Mouse (Mus musculus) R1 (cell line): ENCODE data around the gene Pgd.
"Not testable (repeated sequence)": the region's sequence is repeated elsewhere in the genome, so short reads cannot be mapped to it uniquely, and the experiment has no call there.

Source experiments
- DNase-seq: peaks from one replicate; pipeline ENCODE4 v3.0.0-alpha.2; 2018; ENCODE audit warnings: low read depth, low spot score

The Pgd gene

DNA sequence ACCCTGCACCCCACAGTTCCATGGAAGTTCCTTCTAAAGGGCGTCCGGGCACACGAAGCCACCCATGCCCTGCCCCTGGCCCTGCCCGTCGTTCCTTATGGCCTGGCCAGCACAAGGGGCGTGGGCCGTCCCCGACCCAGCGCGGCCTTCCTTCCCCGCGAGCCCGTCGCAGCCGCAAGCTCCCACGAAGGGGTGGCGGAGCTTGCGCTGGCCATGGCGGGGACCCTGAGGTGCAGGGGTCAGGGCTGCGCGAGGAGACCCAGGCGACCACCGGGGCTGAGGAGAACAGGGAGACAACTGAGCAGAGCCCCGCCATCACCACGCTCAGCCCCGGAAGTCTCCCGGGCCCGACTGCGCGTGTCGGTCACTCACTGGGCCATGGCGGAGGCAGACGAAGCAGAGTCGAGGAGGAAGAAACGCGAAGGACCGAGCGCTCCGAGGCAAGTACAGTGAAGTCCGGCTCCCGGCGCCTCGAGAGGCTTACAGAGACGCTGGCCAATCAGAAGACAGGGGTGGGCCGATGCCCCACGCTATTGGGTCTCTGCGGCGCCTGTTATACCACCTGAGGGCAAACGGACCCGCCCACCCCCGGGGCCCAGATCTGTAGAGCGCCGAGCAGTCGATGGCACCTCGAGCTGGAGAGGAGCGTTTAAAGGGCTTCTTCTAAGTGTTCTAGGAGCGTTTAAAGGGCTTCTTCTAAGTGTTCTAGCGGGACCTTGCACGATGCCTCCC, at the start of gene Pgd:
Gene Pgd (minus strand): TSS at position 557 of the 732 bp plus-strand sequence.
- peak; percentile 98 for DNase-seq

DNA sequence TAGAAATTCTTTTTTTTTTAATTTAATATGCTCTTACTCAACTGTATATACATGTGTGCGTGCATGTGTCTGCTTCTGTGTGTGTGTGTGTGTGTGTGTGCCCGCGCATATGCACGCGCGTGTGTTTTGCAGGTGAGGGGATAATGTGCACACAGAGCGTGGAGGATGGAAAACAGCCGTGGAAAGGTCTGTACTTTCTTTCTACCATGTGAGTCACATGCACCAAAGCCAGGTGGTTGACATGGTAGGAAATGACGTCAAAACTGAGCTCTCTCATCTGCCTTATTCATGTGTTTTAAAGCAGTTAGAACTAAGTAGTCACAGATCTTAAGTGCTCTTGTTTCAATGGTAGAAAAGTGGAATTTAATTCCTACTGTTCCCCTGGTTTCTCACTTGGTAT, 49.4 kb upstream of the Pgd start:
- DNase-seq, result no peak

DNA sequence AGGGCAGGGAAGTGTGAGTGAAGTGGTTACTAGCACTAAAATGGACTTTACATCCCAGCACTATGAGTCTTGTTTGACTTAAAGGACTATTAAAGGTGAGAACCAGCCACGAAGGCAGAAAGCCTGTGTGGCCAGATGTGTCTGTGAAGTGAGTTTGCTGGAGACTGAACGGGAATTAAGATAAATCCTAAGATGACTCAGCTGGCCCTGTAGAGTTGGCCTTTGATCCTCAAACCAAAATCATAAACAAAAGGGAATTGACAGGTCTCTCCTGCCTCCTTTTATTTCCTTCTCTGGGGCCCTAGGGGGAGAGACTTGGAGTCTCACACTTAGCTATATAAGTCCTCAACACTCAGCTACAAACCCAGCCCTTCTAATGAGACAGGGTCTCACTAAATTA, 48.8 kb upstream of the Pgd start:
- no peak for DNase-seq

DNA sequence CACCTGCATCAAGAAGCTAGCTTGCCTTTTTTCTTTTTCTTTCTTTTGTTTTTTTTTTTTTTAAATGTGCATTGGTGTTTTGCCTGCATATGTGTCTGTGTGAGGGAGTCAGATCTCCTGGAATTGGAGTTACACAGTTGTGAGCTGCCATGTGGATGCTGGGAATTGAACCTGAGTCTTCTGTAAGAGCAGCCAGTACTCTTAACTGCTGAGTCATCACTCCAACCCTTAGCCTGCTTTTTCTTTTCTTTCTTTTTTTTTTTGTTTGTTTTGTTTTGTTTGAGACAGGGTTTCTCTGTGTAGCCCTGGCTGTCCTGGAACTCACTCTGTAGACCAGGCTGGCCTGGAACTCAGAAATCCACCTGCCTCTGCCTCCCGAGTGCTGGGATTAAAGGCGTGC, 47.9 kb upstream of the Pgd start:
- DNase-seq, result not testable (repeated sequence)

DNA sequence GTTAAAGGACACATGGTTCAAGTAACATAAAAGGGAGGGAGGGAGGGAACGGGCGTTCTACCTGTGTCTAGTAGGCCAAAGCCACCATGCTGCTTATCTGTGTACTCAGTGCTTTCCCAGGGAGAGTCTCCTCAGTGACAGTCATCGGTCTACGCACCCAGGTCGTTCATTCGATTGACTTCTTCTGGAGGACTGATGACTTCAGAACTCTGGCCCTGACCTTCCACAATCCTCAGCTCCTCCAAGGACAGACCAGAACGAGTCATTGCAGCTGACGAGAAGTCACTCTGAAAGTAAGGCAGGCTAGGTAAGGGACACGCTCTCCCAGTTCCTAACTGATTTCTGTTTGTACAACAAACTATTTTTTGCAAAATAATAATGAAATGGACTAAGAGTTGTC, 46.9 kb upstream of the Pgd start:
- DNase-seq, result no peak

DNA sequence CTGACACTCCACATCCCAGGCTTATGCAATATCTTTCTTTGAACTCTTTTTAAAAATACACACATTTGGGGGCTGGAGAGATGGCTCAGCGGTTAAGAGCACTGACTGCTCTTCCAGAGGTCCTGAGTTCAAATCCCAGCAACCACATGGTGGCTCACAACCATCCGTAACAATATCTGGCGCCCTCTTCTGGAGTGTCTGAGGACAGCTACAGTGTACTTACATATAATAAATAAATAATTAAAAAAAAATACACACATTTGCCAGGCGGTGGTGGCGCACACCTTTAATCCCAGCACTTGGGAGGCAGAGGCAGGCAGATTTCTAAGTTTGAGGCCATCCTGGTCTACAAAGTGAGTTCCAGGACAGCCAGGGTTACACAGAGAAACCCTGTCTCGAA, 44.9 kb upstream of the Pgd start:
- DNase-seq, result not testable (repeated sequence)

DNA sequence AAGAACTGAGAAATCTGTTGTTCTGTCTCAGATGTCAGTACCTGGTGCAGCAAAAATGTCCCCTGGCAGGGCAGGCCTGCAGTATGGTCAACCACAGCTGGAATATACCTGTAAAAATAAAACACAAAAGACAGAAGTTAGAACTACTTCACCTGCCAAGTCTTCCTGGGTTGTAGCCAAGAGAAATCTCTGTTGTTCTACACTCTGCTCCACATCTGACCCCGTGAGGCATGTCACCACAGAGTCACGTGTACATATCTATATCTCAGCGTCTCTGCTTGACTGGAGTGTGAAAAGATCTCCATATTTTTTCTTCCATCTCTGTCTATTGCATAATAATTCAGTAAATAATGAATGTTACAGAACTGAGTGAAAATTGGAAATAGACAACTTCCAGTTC, 35.9 kb upstream of the Pgd start:
- no peak for DNase-seq

DNA sequence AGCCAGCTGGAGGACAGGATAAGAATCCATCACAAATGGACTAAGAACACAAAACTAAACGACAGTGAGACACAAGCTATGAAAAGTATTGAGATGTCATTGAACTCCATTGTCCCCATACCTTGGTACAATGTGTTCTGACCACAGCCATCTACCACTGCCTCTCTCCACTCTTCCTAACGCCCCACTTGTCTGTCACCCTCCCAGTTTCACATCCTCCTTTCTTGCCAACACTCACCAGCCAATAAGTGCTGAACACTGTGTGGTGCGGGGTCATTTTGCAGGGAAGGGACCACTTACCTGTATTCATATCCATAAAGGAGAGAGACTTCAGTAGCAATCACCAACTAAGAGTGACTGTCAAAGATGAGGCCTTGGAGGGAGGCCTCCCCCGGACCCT, 34.5 kb upstream of the Pgd start:
- DNase-seq, result no peak

DNA sequence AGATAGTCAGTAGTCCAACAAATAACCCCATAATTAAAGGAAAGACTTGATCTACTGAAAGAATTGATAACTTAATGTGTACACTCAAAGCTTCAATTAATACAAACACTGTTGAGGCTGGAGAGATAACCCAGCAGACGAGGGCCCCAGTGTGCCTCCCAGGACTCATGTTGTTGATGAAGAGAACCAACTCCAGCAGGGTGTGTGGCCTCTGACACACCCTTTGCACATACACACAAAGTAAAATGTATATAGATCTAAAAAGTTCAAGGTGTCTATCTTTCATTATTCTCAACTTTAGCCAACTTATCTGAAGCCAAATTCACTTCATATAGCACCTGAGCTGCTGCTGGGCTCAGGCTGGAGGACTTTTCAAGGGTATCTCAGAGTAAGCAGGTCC, 30.6 kb upstream of the Pgd start:
- no peak for DNase-seq

DNA sequence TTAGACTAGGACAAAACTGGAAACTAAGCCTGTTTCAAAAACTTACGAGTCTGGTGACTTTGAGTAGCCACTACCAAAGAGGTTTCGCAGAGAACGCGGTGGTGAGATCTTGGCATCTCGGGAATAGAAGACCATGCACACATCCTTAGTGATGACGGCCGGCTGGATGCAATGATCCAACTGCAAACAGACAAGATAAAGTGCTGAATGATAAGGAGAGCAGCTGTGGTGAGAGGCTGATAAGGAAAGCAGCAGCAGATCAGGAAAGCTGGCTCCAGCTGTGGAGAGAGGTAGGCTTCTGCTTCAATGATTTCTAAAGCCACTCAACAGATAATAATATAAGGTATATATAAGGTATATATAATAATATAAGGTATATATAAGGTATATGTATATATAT, 24.5 kb upstream of the Pgd start:
- no peak for DNase-seq

DNA sequence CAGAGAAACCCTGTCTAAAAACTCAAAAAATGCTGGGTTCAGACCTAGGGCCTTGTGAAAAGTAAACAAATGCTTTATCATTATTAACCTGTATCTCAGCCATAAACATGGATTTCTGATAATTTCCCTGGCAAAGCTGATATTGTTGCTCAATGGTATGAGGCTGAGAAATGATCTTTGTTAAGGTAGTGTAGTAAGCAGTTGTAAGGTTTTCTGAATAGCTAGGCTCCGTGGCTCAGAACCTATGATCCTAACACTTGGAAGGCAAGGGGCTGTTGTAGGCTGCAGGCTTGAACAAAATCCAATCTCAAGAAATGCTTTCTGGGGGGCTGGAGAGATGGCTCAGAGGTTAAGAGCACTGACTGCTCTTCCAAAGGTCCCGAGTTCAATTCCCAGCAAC, 22.0 kb upstream of the Pgd start:
- DNase-seq, result no peak

DNA sequence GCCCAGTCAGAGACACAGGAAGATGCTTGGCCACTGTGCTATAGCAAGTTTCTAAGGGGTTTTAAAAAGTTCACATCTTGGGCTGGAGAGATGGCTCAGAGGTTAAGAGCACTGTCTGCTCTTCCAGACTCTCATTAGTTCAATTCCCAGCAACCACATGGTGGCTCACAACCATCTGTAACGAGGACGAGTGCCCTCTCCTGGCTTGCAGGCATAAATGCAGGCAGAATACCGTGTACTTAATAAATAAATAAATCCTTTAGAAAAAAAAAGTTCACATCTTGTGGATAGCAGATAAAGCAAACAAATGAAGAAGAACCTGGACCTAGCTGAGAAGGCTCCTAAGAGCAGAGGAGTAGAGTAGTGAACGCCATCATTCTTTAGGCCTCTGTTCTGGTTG, 16.2 kb upstream of the Pgd start:
- peak; percentile 83 for DNase-seq

DNA sequence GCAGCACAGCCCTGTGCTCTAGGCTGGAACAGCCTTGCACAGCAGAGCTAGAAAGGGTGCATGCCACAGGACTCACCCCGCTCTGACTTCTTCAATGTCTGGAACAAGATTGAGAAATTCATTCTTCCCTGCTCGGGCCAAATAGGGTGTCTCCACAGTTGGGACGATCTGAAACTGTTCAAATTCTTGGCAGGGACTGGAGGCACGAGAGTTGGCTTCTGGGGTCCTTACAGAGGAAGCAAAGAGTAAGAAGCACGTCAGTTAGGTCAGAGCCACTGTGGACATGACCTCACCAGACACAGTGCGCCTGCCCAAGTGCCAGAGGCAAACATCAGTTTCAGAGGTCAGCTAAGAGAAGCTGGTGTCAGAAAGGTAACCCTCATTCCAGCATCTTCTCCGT, 15.6 kb upstream of the Pgd start:
- no peak for DNase-seq

DNA sequence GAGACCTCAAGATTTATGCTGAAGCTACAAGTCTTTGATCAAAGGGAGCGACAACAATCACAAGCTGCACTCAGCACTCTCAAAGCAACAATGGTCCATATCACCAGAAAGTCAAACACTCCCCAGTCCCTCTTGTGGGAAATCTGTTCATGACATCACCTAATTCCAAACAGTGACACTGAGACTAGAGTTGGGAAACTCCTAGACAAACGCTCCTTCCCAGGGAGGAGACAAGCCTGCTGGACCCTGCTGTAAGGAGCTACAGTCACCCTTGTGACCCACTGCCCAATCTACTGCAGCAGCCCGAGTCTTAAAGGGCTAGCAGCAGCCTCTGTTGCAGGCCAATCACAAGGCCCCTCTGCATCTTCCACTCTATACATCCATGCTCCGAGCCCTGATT, 13.0 kb upstream of the Pgd start:
- no peak for DNase-seq

DNA sequence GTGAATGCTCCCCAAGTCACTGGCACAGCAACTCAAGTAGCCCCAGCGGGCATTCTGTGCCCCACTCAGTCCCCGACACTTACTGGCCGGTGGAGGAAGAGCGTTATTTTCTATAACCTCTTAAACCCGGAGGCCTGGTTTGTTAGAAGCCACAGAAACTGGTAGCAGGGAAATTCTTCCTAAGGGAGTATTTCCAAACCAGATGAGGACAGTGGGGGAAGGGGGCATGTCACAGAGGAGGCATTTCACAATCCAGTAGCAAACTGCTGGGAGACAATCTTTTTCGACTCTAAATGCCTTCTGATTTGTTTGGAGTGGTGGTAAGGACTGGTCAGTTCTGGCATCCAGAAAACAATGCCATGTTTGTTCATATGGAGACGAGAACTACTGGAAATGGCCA, 12.6 kb upstream of the Pgd start:
- no peak for DNase-seq

DNA sequence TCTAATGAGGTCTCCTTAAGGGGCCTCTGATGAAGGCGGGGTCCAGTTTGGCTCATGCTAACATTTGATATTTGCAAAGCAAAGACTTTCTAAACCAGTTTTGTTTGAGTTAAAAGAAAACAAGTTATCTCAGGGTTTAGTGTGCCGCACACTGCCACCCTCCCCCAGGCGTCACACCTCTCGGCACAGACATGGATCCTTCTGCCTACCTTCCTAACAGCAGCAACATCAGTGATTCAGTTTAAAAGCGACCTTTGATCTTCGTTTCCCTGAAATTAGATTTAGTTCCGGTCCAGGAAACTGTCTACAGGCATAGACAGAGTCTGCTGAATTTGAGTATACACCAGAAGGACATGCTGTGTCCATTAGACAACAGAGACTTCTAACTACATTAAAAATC, 11.8 kb upstream of the Pgd start:
- DNase-seq, result no peak

DNA sequence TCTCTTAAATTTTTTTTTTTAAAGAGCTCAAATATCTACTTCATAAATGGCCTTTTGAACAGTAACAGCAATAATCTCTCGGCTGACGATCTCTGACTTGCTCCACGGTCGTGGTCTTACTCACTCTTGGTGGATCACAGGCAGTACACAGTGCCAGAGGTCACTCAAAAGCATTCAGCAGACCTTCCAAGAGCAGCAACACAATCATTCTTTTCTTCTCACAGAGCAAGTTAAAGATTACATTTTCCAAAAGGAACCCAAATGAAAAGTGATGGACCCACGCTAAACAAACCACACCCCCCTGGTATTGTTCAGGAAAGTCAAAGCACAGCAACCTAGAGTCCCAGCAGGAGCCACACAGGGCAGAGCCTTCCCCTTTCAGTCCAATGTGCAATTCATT, 10.5 kb upstream of the Pgd start:
- DNase-seq, result no peak

DNA sequence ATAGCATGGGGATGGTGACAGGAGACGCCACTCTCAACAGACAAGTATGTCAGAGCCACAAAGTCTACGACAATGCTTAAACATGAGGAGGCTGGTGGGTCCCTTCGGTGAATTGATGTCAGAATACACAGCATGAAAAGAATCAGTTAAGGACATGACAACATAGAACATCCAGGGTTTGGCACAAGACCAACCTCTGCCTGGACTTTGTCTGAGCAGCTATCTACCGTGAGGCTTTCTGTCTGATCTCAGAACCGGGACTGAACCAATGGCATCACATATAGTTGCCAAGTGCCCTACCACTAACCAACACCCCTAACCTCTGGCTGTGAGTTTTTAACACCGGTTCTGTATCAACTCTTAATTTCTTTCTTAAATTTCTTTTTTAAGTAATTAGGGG, 10.1 kb upstream of the Pgd start:
- DNase-seq, result peak; percentile 13

DNA sequence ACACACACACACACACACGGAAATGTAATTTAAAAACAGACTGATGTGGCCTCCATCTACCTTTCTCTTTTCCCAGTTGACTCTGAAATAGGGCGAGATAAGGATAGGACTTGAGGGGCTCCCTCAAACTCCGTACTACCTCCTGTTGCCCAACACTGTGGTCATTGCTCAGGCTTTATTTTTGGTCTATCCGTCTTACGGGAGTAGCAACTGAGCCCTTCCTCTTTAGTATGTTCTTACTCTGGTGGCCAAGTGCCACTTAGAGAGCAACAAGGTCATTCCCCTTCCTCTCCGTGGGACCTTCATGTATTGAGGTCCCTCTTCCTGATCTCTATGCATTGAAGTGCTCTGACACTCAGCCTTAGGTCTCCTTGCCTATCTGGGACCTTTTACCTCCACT, 7.1 kb upstream of the Pgd start:
- DNase-seq, result no peak

DNA sequence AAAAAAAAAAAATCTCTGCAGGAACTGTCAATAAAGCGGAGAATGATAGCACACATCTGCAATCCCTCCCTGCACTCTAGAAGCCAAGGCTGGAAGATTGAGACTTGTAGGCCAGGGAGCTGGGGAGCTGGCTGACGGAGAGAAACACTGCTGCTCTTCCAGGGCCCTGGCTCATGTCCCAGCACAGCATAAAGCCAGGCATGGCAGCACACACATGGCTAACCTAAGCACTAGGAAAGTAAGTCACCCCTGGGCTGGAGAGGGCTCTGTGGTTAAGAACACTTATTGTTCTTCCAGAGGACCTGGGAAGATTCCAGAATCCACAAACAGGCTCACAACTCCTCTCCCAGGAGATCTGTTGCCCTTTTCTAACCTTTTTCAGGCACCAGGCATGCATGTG, 6.1 kb upstream of the Pgd start:
- no peak for DNase-seq

DNA sequence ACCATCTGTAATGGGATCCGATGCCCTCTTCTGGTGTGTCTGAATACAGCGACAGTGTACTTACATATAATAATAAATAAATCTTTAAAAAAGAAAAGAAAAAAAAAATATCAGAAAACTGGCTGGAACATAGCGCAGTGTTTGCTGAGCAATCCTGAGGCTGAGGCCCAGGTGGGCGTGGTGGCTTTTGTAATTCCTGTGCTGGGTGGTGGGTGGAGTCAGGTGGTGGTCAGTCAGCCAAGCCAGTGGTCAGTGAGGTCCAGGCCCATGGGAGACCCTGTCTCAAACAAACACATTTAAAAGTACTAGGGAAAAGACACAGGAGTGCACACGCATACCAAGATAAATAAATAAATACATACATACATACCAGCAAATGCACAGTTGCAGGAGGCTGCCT, 5.5 kb upstream of the Pgd start:
- no peak for DNase-seq

DNA sequence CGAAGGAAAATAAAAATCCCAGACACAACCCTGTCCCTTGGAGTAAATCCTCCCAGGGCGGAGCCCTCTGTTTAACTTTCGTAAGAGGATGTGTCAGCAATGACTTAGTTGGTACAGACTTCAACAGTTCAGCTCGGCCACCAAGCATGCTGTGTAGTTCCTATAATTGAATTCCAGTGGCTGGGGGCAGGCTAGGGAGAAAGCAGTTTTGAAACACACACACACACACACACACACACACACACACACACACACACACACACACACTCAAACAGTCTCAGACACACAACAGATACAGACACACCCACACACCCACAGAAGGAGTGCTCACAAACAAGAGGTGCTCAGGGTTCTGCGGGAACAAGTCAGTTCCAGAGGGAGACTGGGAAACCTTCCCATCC, 5.0 kb upstream of the Pgd start:
- no peak for DNase-seq

DNA sequence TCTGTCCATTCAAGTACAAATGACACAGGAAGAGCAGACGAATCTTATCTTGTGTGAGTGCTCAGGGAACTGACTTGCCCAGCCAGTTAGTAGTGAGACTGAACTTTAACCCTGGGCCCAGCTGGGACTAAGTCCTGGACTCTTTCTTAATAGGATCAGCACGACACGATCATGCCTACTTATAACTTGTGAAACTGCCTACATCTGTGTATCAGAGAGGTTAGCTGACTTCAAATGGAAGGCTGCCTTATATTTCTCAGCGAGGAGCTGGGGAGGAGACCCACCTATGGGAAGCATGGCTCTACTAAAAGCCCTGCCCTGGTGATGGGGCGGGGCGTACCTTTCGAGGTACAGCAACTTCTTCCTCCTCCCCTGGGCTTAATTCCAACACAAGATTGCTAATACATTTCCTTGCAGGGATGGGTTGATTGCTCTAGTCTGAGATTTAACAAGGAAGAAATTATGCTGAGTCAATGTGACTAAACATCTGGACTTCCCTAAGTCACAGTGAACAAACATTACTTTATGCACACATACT, 3.9 kb upstream of the Pgd start:
- peak; percentile 78 for DNase-seq

DNA sequence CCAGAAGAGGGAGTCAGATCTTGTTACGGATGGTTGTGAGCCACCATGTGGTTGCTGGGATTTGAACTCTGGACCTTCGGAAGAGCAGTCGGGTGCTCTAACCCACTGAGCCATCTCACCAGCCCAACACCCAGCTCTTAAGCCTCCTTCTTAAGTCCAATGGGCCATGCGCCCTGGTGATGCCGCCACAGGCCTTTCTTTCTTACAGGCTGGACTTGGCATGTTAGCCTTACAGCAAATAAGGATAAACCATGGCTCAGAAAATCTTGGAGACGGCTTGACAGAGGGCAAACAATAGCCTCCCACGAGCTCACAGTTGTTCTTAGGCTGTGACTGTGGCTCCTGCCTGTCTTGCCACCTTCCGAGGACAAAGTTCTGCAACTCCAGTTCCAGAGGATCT, 3.4 kb upstream of the Pgd start:
- DNase-seq, result not testable (repeated sequence)
